Mouse (Mus musculus) lung, adult 2 months (tissue): ENCODE measurements around the gene Lonrf2.

Experiments
- CTCF ChIP-seq: fragments of 200-500 bp; IDR thresholded peaks from 2 replicates; pipeline ENCODE4 v1.5.1; 2011; ENCODE audit warnings: mild to moderate bottlenecking, low read length, control low read depth; ENCODE audit not compliant: insufficient read depth
- POLR2A ChIP-seq: fragments of 200-500 bp; IDR thresholded peaks from 2 replicates; pipeline ENCODE4 v1.6.1; 2011; ENCODE audit warnings: low read depth, mild to moderate bottlenecking, control low read depth, low read length, borderline replicate concordance; ENCODE audit errors: extremely low read depth

GRCm38 (mm10) chr1:38807121-38807520 lies 29.4 kb downstream of the Lonrf2 start:
- TF ChIP-seq CTCF (no peak), POLR2A (no peak)
